Mouse (Mus musculus): Measurements from ENCODE around the gene Psmd14. TPM values are rescaled to one million over a fixed set of nuclear protein-coding genes. Genes with fewer than 3 reads are reported as not detected.
A peak's percentile ranks its signal among the peaks of the same experiment; 100 is the strongest.

The Psmd14 gene
- polyA plus RNA-seq, 1 experiment from 2014 or later, result 166 TPM

DNA sequence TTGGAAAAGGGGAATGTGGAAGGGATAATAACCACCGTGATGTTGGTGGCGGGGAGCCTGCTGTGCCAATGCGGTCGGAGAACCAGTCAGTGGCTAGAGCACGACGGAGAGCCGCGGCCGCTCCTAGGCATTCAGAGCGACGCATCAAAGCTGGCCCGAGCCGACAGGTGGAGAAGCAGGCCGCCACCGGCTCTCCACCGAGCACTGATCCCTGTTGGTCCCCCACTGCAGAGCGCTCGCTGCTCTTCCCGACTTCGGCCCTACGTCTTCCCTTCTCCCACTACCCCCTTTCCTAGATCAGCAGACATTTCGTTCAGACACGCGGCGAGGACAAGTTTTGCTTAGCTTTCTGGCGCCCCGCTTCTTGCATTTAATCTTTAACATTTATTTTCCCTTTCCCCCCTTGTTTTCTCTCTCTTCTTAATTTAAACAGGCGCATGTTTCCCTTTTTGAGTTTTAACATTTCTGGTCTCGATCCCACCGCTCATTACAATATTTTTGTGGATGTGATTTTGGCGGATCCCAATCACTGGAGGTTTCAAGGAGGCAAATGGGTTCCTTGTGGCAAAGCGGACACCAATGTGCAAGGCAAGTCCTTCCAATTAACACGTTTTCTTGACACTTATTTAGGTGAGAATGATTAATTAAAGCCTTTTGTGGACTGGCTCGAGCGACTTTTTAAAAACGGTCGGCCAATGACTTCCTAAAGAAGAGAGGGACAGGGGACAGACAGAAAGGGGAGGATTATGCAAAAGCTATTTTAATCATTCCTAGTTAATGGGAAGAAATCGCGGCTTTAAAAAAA is 94.2 kb downstream of the Psmd14 start:
- DNase-seq (no peak), ATAC-seq (ENCODE audit: low read depth) (no peak)
- no peak overlapping the region for H3K4me3 ChIP-seq (replicated peaks)
- no peak overlapping the region for H3K9ac ChIP-seq
- WGBS (ENCODE audit: insufficient replicate concordance), result 1% methylated on average over 39 of the region's 39 CpGs
- H3K4me2 ChIP-seq, result no peak overlapping the region
- peaks cover 9% of the 10 kb centered on the region; the same call in 1 of the 2 replicates for H3K4me1 ChIP-seq (replicated peaks)
- no peak overlapping the region for H3K27ac ChIP-seq
- peaks cover 98% of the 10 kb centered on the region for H3K27me3 ChIP-seq
- H3K36me3 ChIP-seq, result 0 out of 2 replicates have a peak, but pooled peaks cover 2% of the 10 kb centered on the region
- H3K9me3 ChIP-seq (replicated peaks), result no peaks in the 10 kb centered on the region

GRCm38 (mm10) chr2:61806346-61806825 is 94.9 kb downstream of the Psmd14 start:
- WGBS (ENCODE audit: insufficient replicate concordance), result 2% methylated on average over 3 of the region's 3 CpGs
- Histone ChIP-seq H3K9me3 (replicated peaks) (no peaks in the 10 kb centered on the region), H3K4me3 (replicated peaks) (no peak overlapping the region), H3K4me1 (replicated peaks) (peaks cover 10% of the 10 kb centered on the region; the same call in 1 of the 2 replicates), H3K27ac (no peak overlapping the region), H3K4me2 (no peak overlapping the region), H3K9ac (no peak overlapping the region), H3K27me3 (peaks cover 99% of the 10 kb centered on the region), H3K36me3 (no peaks in the 10 kb centered on the region)
- ATAC-seq (ENCODE audit: low read depth) (no peak), DNase-seq (no peak)

DNA sequence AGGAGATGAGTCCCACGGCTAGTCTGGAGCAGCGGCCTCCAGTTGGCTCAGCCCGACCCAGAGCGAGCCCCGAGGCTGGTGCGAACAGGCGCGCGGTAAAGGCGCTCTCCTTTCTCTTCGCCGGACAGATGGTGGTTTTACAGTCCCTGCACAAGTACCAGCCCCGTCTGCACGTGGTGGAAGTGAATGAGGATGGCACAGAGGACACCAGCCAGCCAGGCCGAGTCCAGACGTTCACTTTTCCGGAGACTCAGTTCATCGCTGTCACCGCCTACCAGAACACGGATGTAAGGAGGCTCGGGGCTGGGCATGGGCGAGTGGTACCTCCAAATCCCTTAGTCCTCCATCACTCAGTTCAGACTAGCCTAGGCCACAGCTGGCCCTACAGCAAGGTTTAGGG is 95.7 kb downstream of the Psmd14 start:
- WGBS (ENCODE audit: insufficient replicate concordance), result under 1% methylated on average over 21 of the region's 22 CpGs
- Histone ChIP-seq H3K27ac (no peak overlapping the region), H3K9me3 (replicated peaks) (no peaks in the 10 kb centered on the region), H3K27me3 (peaks cover 99% of the 10 kb centered on the region), H3K9ac (no peak overlapping the region), H3K4me1 (replicated peaks) (peaks cover 18% of the 10 kb centered on the region), H3K36me3 (no peaks in the 10 kb centered on the region), H3K4me3 (replicated peaks) (no peak overlapping the region), H3K4me2 (no peak overlapping the region)
- ATAC-seq (ENCODE audit: low read depth), result no peak
- DNase-seq, result no peak

DNA sequence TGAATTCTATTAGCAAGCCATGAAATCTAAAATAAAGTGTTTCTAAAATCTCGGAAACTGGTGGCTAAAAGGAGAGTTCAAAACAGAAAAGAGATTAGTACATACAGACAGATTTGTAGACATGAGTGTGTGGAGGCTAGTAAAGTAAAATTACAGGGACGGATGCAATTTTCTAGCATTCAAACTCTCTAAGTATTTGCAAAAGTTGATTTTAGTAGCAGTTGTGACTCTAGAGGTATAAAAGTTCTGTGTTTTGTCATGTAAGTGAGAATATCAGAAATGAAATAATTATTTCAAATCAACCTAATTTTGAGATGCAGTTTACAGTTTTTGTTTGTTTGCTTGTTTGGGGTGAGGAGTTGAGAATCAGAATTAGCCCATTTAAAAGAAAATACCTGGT is 96.3 kb downstream of the Psmd14 start:
- no peak overlapping the region for H3K27ac ChIP-seq
- H3K9me3 ChIP-seq (replicated peaks), result no peaks in the 10 kb centered on the region
- H3K9ac ChIP-seq, result no peak overlapping the region
- no peaks in the 10 kb centered on the region for H3K36me3 ChIP-seq
- peaks cover 20% of the 10 kb centered on the region for H3K4me1 ChIP-seq (replicated peaks)
- H3K4me2 ChIP-seq, result no peak overlapping the region
- H3K27me3 ChIP-seq, result peaks cover 99% of the 10 kb centered on the region
- no peak overlapping the region for H3K4me3 ChIP-seq (replicated peaks)
- no peak for DNase-seq
- WGBS (ENCODE audit: insufficient replicate concordance), result 23% methylated on average over 2 of the region's 2 CpGs
- no peak for ATAC-seq (ENCODE audit: low read depth)

- H3K9ac ChIP-seq, result no peak overlapping the region
- H3K9me3 ChIP-seq (replicated peaks), result no peaks in the 10 kb centered on the region
- peaks cover 99% of the 10 kb centered on the region for H3K27me3 ChIP-seq
- DNase-seq (no peak), ATAC-seq (ENCODE audit: low read depth) (no peak)
- no peak overlapping the region for H3K4me2 ChIP-seq
- no peak overlapping the region for H3K27ac ChIP-seq
- no peak overlapping the region for H3K4me3 ChIP-seq (replicated peaks)
- WGBS (ENCODE audit: insufficient replicate concordance), result 3% methylated on average over 6 of the region's 6 CpGs
- peaks cover 17% of the 10 kb centered on the region for H3K4me1 ChIP-seq (replicated peaks)
- no peaks in the 10 kb centered on the region for H3K36me3 ChIP-seq
These were observed 97.3 kb downstream of the Psmd14 start for GRCm38 (mm10) chr2:61808776-61809175.

DNA sequence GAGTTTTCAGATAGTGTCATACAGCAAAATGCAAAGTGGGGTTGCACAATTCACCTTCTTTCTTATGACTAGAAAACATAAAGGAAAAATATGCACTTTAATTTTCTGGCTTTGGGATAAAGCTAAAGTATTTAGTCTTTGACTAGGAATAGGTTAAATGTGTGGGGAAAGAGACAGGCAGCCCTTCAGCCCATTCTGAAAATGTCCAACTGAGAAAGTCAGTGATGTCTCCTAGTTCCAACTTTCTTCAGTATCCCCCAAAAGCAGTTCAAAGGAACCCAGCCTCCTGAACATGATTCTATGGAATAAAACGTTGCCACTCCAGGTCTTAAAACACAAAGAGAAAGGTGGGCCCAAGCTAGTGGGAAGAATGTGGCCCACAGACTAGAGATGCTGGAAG is 97.9 kb downstream of the Psmd14 start:
- H3K36me3 ChIP-seq, result no peaks in the 10 kb centered on the region
- WGBS (ENCODE audit: insufficient replicate concordance), result 3% methylated on average over 1 of the region's 1 CpGs
- H3K4me1 ChIP-seq (replicated peaks), result peaks cover 17% of the 10 kb centered on the region
- DNase-seq (no peak), ATAC-seq (ENCODE audit: low read depth) (no peak)
- H3K9me3 ChIP-seq (replicated peaks), result no peaks in the 10 kb centered on the region
- H3K27ac ChIP-seq, result no peak overlapping the region
- H3K27me3 ChIP-seq, result peaks cover 99% of the 10 kb centered on the region
- no peak overlapping the region for H3K9ac ChIP-seq
- H3K4me2 ChIP-seq, result no peak overlapping the region
- no peak overlapping the region for H3K4me3 ChIP-seq (replicated peaks)

DNA sequence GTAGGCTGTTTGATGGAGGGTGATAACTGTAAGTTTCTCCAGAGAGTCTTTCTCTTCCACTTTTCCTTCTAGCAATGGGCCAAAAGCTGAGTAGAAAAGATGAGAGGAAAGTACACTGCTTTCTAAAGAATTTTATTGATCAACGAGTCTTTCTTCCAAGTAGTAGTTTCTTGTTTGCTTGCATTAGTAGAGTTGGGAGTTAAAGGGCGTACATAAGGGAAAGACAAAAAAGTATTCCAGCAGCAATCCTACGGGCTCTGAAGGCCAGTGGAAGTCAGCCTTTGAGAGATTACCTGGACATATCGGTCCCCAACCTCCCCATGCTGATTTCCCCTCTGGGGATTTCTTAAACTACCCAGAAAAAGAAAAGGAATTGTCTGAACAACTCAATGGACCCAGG is 99.3 kb downstream of the Psmd14 start:
- Histone ChIP-seq H3K4me1 (replicated peaks) (peaks cover 21% of the 10 kb centered on the region), H3K4me2 (no peak overlapping the region), H3K27me3 (peaks cover 99% of the 10 kb centered on the region), H3K36me3 (no peaks in the 10 kb centered on the region), H3K9ac (no peak overlapping the region), H3K9me3 (replicated peaks) (no peaks in the 10 kb centered on the region), H3K27ac (no peak overlapping the region), H3K4me3 (replicated peaks) (no peak overlapping the region)
- WGBS (ENCODE audit: insufficient replicate concordance), result 32% methylated on average over 4 of the region's 4 CpGs
- DNase-seq, result no peak
- ATAC-seq (ENCODE audit: low read depth), result no peak

DNA sequence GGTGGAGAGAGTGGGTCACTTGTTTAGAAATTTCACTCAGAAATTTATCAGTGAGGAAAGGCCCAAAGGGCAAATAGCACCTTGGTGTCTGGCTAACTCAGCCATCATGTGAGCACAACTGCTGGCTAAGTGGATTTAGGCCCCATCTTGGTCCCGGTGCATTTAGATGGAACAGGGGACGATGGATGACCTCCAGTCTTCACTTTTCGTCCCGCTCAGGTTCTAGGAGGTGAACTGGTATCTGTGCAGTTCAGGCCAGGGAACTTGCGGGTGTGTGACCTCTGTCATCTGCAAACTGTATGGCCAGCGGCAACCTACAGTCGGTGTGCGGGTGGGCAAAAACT is 99.6 kb downstream of the Psmd14 start:
- 7% methylated on average over 8 of the region's 8 CpGs for WGBS (ENCODE audit: insufficient replicate concordance)
- DNase-seq (no peak), ATAC-seq (ENCODE audit: low read depth) (no peak)
- no peak overlapping the region for H3K9ac ChIP-seq
- H3K4me2 ChIP-seq, result peak overlapping the region; percentile 65
- H3K27ac ChIP-seq, result no peak overlapping the region
- H3K4me1 ChIP-seq (replicated peaks), result peaks cover 23% of the 10 kb centered on the region
- H3K27me3 ChIP-seq, result peaks cover 99% of the 10 kb centered on the region
- H3K36me3 ChIP-seq, result no peaks in the 10 kb centered on the region
- peak overlapping the region; percentile 52 for H3K4me3 ChIP-seq (replicated peaks)
- no peaks in the 10 kb centered on the region for H3K9me3 ChIP-seq (replicated peaks)

DNA sequence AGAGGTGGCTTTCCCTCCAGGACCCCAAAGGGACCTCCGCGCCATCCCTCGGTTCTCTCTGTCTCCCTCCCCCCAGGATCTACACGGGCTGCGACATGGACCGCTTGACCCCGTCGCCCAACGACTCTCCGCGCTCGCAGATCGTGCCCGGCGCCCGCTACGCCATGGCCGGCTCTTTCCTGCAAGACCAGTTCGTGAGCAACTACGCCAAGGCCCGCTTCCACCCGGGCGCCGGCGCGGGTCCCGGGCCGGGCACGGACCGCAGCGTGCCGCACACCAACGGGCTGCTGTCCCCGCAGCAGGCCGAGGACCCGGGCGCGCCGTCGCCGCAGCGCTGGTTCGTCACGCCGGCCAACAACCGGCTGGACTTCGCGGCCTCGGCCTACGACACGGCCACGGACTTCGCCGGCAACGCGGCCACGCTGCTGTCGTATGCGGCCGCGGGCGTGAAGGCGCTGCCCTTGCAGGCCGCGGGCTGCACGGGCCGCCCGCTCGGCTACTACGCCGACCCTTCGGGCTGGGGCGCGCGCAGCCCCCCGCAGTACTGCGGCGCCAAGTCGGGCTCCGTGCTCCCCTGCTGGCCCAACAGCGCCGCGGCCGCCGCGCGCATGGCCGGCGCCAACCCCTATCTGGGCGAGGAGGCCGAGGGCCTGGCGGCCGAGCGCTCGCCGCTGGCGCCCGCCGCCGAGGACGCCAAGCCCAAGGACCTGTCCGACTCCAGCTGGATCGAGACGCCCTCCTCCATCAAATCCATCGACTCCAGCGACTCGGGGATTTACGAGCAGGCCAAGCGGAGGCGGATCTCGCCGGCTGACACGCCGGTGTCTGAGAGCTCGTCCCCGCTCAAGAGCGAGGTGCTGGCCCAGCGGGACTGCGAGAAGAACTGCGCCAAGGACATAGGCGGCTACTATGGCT is 100.3 kb downstream of the Psmd14 start:
- Histone ChIP-seq H3K36me3 (no peaks in the 10 kb centered on the region), H3K4me1 (replicated peaks) (peaks cover 23% of the 10 kb centered on the region), H3K27me3 (peaks cover 99% of the 10 kb centered on the region), H3K4me2 (peak overlapping the region; percentile 65), H3K9ac (peak overlapping the region; percentile 13; the same call in 1 of the 2 replicates), H3K27ac (no peak overlapping the region), H3K4me3 (replicated peaks) (peak overlapping the region; percentile 52), H3K9me3 (replicated peaks) (no peaks in the 10 kb centered on the region)
- no peak for DNase-seq
- ATAC-seq (ENCODE audit: low read depth), result peak; percentile 54
- under 1% methylated on average over 105 of the region's 121 CpGs for WGBS (ENCODE audit: insufficient replicate concordance)

DNA sequence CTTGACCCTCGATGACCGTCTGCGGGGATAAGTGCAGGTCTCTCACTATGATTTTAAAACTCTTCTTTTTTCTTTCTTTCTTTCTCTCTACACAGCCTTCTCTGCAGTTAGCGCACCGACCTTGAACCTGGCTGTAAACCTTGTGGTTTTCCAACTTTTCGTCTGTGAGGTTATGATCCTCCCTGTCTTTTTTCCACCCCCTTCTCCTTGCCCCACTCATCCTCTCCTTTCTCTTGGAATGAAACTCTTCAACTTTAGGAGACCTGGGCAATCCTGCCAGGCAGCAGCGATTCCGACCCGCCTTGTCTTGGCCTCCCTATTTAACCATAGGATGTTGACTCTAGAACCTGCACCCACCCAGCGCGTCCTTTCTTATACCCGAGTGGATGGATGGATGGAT is 101.0 kb downstream of the Psmd14 start:
- 3% methylated on average over 12 of the region's 12 CpGs for WGBS (ENCODE audit: insufficient replicate concordance)
- H3K36me3 ChIP-seq, result no peaks in the 10 kb centered on the region
- H3K9me3 ChIP-seq (replicated peaks), result no peaks in the 10 kb centered on the region
- H3K27ac ChIP-seq, result no peak overlapping the region
- no peak for ATAC-seq (ENCODE audit: low read depth)
- peak overlapping the region; percentile 65 for H3K4me2 ChIP-seq
- no peak for DNase-seq
- H3K4me1 ChIP-seq (replicated peaks), result peaks cover 23% of the 10 kb centered on the region
- H3K4me3 ChIP-seq (replicated peaks), result peak overlapping the region; percentile 52
- no peak overlapping the region for H3K9ac ChIP-seq
- H3K27me3 ChIP-seq, result peaks cover 97% of the 10 kb centered on the region

DNA sequence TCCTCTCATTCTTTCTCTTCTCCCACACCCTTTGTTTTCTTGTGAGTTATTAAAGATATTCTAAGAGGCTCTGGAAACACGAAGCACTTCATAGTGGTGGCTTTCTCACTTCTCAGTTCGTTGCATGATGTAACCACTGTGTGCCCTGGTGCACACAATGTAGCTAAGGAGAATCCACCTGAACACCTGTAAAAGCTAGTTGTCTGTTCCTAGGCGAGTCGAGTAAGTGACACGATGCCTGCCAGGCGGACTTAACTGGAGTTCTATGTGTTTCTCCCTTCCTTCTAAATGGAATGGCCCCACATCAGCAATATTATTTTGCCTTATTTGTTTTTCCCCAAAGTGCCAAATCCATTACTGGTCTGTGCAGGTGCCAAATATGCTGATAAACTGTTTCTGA is 101.6 kb downstream of the Psmd14 start:
- H3K27ac ChIP-seq, result no peak overlapping the region
- 6% methylated on average over 6 of the region's 6 CpGs for WGBS (ENCODE audit: insufficient replicate concordance)
- H3K4me3 ChIP-seq (replicated peaks), result no peak overlapping the region
- H3K9me3 ChIP-seq (replicated peaks), result no peaks in the 10 kb centered on the region
- H3K36me3 ChIP-seq, result no peaks in the 10 kb centered on the region
- DNase-seq (no peak), ATAC-seq (ENCODE audit: low read depth) (no peak)
- peaks cover 94% of the 10 kb centered on the region for H3K27me3 ChIP-seq
- peaks cover 23% of the 10 kb centered on the region for H3K4me1 ChIP-seq (replicated peaks)
- no peak overlapping the region for H3K9ac ChIP-seq
- H3K4me2 ChIP-seq, result no peak overlapping the region

Data from liver, embryonic 13.5 days (tissue).